Mouse (Mus musculus): ENCODE measurements at regions not wholly inside any gene's neighbourhood (a gene's known extent, or its start where the extent isn't known, plus 50 kb on each side); places are given as distances from the start of the nearest gene placed in this dataset.

DNA sequence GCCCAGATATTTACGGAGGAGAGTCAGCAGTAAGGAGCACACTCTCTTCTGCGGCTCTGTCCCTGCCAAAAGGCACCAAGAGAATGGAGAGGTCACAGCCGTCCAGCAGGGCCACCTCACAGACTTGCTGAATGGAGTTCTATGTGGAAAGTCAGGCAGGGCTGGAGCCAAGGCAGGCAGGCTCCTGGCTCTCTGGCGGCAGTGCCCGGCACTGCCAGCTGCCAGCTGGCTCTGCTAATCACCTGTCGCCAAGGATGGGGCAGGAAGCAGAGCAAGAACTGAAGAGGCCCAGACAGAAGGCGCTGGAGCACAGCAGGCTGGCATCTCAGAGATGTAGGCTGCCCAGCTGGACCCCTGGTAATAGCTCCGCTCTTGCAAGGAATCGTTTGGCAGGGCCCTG lies 245.2 kb upstream of the Prok2 start:
- peaks cover 14% of the 10 kb centered on the region for H3K4me1 ChIP-seq (replicated peaks; ENCODE audit: control insufficient read depth, insufficient read depth, low read length)
- no peaks in the 10 kb centered on the region for H3K27me3 ChIP-seq (ENCODE audit: control insufficient read depth, insufficient read depth, low read depth, low read length)
- H3K9ac ChIP-seq (ENCODE audit: low read length) = no peak overlapping the region
- no peaks in the 10 kb centered on the region for H3K36me3 ChIP-seq (ENCODE audit: control insufficient read depth, insufficient read depth, low read length)
- no peak overlapping the region for H3K27ac ChIP-seq (ENCODE audit: low read length)
- H3K4me2 ChIP-seq (ENCODE audit: low read depth, low read length) = no peak overlapping the region
- H3K4me3 ChIP-seq (ENCODE audit: low read length) = no peak overlapping the region
- no peaks in the 10 kb centered on the region for H3K9me3 ChIP-seq (ENCODE audit: control insufficient read depth, low read length)
- no peak for ATAC-seq (ENCODE audit: low read depth)
- WGBS = 48% methylated on average over 9 of the region's 9 CpGs

DNA sequence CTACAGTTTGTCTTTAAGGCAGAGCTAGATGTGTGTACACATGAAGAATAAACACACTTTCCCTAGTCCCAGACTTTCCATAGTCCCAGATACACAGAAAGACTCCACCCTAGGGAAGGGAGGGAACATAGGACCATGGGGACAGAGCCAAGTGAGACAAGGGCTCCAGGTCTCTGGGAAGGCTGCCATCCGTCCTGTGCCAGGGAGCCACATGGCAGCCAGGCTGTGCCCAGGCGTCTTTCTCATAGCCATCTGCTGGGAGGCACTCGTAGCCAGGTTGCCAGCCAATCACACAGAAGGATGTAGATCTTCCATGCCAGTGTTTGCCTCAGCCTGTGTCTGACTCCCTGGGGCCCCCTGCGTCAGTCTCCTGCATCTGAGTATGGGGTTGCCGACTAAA lies 242.7 kb upstream of the Prok2 start:
- WGBS = 34% methylated on average over 5 of the region's 5 CpGs
- Histone ChIP-seq H3K27ac (ENCODE audit: low read length) (no peak overlapping the region), H3K36me3 (ENCODE audit: control insufficient read depth, insufficient read depth, low read length) (no peaks in the 10 kb centered on the region), H3K27me3 (ENCODE audit: control insufficient read depth, insufficient read depth, low read depth, low read length) (no peaks in the 10 kb centered on the region), H3K4me3 (ENCODE audit: low read length) (no peak overlapping the region), H3K9ac (ENCODE audit: low read length) (no peak overlapping the region), H3K9me3 (ENCODE audit: control insufficient read depth, low read length) (no peaks in the 10 kb centered on the region), H3K4me1 (replicated peaks; ENCODE audit: control insufficient read depth, insufficient read depth, low read length) (peaks cover 16% of the 10 kb centered on the region), H3K4me2 (ENCODE audit: low read depth, low read length) (no peak overlapping the region)
- peak; percentile 32; the same call in 1 of the 2 replicates for ATAC-seq (ENCODE audit: low read depth)

- peak; percentile 73 for ATAC-seq (ENCODE audit: low read depth)
Observed at GRCm38 (mm10) chr6:99967465-99967864, 241.3 kb upstream of the Prok2 start.

GRCm38 (mm10) chr6:99964540-99964939 lies 238.3 kb upstream of the Prok2 start:
- H3K4me1 ChIP-seq (replicated peaks; ENCODE audit: control insufficient read depth, insufficient read depth, low read length) = peaks cover 22% of the 10 kb centered on the region
- no peaks in the 10 kb centered on the region for H3K27me3 ChIP-seq (ENCODE audit: control insufficient read depth, insufficient read depth, low read depth, low read length)
- no peak overlapping the region for H3K27ac ChIP-seq (ENCODE audit: low read length)
- H3K36me3 ChIP-seq (ENCODE audit: control insufficient read depth, insufficient read depth, low read length) = no peaks in the 10 kb centered on the region
- no peak for ATAC-seq (ENCODE audit: low read depth)
- no peaks in the 10 kb centered on the region for H3K9me3 ChIP-seq (ENCODE audit: control insufficient read depth, low read length)
- no peak overlapping the region for H3K4me3 ChIP-seq (ENCODE audit: low read length)
- H3K9ac ChIP-seq (ENCODE audit: low read length) = no peak overlapping the region
- 70% methylated on average over 3 of the region's 3 CpGs for WGBS
- no peak overlapping the region for H3K4me2 ChIP-seq (ENCODE audit: low read depth, low read length)

More at GRCm38 (mm10) chr6:99967465-99967864, 241.3 kb upstream of the Prok2 start:
- Histone ChIP-seq H3K9me3 (ENCODE audit: control insufficient read depth, low read length) (no peaks in the 10 kb centered on the region), H3K4me3 (ENCODE audit: low read length) (no peak overlapping the region), H3K4me2 (ENCODE audit: low read depth, low read length) (no peak overlapping the region), H3K27me3 (ENCODE audit: control insufficient read depth, insufficient read depth, low read depth, low read length) (no peaks in the 10 kb centered on the region), H3K36me3 (ENCODE audit: control insufficient read depth, insufficient read depth, low read length) (no peaks in the 10 kb centered on the region), H3K27ac (ENCODE audit: low read length) (no peak overlapping the region), H3K9ac (ENCODE audit: low read length) (no peak overlapping the region), H3K4me1 (replicated peaks; ENCODE audit: control insufficient read depth, insufficient read depth, low read length) (peaks cover 20% of the 10 kb centered on the region)
- 24% methylated on average over 6 of the region's 6 CpGs for WGBS

DNA sequence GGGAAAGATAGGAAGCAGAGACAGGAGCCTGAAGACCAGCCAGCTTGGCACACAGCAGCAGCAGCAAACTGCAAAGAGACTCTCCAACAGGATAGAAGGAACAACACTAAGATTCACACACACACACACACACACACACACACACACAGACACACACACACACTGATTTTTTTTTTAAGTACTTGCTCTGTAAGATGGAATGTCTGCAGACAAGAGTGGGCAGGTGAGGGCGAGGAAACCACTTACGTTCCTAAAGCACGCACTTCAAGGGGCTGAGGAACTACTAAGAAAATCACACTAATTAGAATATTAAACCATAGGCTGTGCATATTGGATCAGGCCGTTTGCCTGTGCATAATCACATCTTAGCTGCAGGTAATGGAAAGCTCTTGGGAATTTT lies 237.8 kb upstream of the Prok2 start:
- H3K4me1 ChIP-seq (replicated peaks; ENCODE audit: control insufficient read depth, insufficient read depth, low read length) = peaks cover 22% of the 10 kb centered on the region
- 53% methylated on average over 4 of the region's 4 CpGs for WGBS
- peak; percentile 57 for ATAC-seq (ENCODE audit: low read depth)

DNA sequence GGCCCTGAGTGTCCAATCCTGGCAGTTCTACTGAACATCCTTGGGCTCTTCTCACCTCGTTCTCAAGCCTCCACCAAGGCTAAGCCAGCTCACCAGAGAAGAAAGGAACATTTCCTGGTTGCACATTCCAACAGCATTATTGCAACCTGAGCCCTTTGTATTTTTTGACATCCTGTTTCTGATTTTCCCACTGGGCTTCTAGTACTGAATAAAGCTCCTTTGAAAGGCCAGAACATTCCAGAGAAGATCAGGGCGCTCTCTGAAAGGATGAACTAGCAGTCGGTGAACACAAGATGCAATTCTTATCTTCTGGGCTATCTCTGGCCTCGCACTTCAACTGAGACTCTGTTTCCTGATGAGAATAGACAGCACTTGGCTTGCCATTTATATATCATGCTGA lies 233.2 kb upstream of the Prok2 start:
- Histone ChIP-seq H3K4me2 (ENCODE audit: low read depth, low read length) (no peak overlapping the region), H3K9ac (ENCODE audit: low read length) (no peak overlapping the region), H3K36me3 (ENCODE audit: control insufficient read depth, insufficient read depth, low read length) (no peaks in the 10 kb centered on the region), H3K27ac (ENCODE audit: low read length) (no peak overlapping the region), H3K27me3 (ENCODE audit: control insufficient read depth, insufficient read depth, low read depth, low read length) (no peaks in the 10 kb centered on the region), H3K4me1 (replicated peaks; ENCODE audit: control insufficient read depth, insufficient read depth, low read length) (peaks cover 13% of the 10 kb centered on the region), H3K4me3 (ENCODE audit: low read length) (no peak overlapping the region), H3K9me3 (ENCODE audit: control insufficient read depth, low read length) (no peaks in the 10 kb centered on the region)
- WGBS = 38% methylated on average over 4 of the region's 4 CpGs
- ATAC-seq (ENCODE audit: low read depth) = no peak

More for the DNA sequence above, 237.8 kb upstream of the Prok2 start:
- no peaks in the 10 kb centered on the region for H3K36me3 ChIP-seq (ENCODE audit: control insufficient read depth, insufficient read depth, low read length)
- no peaks in the 10 kb centered on the region for H3K9me3 ChIP-seq (ENCODE audit: control insufficient read depth, low read length)
- H3K27me3 ChIP-seq (ENCODE audit: control insufficient read depth, insufficient read depth, low read depth, low read length) = no peaks in the 10 kb centered on the region
- H3K27ac ChIP-seq (ENCODE audit: low read length) = no peak overlapping the region
- no peak overlapping the region for H3K4me3 ChIP-seq (ENCODE audit: low read length)
- H3K4me2 ChIP-seq (ENCODE audit: low read depth, low read length) = no peak overlapping the region
- no peak overlapping the region for H3K9ac ChIP-seq (ENCODE audit: low read length)

DNA sequence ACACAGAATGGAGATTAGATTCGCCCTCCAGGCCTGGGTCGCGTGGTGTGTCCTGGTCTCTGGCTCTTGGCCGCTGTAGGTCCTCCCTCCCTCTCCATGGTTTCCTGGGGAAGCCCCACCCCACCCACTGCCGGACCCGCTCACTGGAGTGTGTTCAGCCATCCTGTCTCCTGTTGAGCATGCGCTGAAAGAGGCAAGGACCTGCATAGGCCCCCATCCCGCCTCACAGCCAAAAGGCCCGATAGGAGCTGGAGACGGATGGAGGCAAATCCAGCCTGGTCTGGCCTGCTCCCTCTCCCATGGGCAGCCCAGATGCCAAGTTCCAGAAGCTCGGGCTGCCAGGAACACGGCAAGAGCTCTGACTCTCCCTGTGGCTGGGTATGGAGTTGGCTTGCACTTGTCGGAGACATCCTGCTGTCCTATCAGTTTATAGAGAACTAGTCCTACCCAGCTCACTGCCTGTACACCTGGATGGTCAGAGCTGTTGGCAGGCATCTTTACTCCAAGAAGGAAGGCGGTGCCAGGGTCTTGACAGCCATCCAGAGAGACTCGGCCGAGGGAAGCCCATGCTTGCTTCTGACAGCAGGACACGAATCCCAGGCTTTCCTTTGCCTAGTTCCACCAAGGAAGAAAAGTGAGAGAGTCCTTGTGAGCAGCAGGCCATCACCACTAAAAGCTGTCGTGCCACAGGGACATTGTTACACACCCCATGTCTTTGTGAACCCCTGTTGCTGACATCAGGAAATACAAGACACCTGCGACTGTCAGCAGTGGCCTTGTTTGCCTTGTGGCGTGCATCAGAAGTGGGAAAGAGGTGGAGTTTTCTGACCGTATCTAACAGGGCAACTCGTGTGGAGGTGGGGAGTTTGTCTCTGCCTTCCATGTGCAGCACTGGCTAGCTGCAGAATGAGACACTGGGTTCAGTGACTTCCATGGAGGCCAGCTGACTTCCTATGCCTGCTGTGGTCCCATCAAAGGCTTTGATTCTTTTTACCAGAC lies 228.9 kb upstream of the Prok2 start:
- WGBS = 66% methylated on average over 22 of the region's 22 CpGs
- Histone ChIP-seq H3K4me2 (ENCODE audit: low read depth, low read length) (no peak overlapping the region), H3K36me3 (ENCODE audit: control insufficient read depth, insufficient read depth, low read length) (no peaks in the 10 kb centered on the region), H3K27me3 (ENCODE audit: control insufficient read depth, insufficient read depth, low read depth, low read length) (no peaks in the 10 kb centered on the region), H3K9me3 (ENCODE audit: control insufficient read depth, low read length) (no peaks in the 10 kb centered on the region), H3K4me3 (ENCODE audit: low read length) (no peak overlapping the region), H3K4me1 (replicated peaks; ENCODE audit: control insufficient read depth, insufficient read depth, low read length) (peaks cover 6% of the 10 kb centered on the region; the same call in 1 of the 2 replicates), H3K27ac (ENCODE audit: low read length) (no peak overlapping the region), H3K9ac (ENCODE audit: low read length) (no peak overlapping the region)
- peak; percentile 57; the same call in 1 of the 2 replicates for ATAC-seq (ENCODE audit: low read depth)

DNA sequence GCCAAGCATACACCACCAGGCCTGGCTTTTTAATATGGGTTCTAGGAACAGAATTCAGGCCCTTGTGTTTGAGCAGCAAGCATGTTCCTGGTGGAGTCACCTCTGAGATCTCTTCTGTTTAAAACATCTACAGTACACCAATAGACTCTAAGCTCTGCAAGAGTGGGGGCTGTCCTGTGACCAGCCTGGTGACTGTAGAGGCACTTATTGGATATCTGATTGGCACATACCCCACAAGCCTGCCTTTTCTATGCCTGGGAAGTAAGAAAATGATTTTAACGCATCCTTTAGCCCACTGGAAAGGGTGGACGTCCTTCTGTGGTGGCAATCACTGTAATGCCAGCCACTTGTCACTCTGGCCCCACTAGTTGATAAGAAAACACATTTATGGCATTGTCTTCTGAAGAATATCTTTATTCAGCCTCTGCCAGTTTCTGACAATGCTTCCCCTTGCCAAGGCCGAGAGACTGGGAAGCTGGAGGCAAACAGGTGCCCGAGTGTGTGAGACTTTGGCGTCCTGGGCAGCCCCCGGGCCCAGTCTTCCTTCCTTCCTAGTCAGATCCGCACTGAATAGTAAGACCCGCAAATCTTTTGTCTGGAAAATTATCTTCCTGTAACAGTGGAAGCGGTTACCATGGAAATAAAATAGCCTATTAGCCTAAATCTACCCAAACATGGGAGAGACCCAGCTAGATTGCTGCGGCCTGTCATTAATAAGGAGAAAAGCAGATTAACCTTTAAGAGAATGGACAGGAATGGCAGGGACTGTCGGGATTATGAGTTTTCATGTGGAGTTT lies 228.0 kb upstream of the Prok2 start:
- no peak; the same call in 1 of the 2 replicates for ATAC-seq (ENCODE audit: low read depth)
- H3K4me2 ChIP-seq (ENCODE audit: low read depth, low read length) = no peak overlapping the region
- no peak overlapping the region; the same call in 1 of the 2 replicates for H3K27ac ChIP-seq (ENCODE audit: low read length)
- no peaks in the 10 kb centered on the region for H3K36me3 ChIP-seq (ENCODE audit: control insufficient read depth, insufficient read depth, low read length)
- 65% methylated on average over 11 of the region's 11 CpGs for WGBS
- H3K27me3 ChIP-seq (ENCODE audit: control insufficient read depth, insufficient read depth, low read depth, low read length) = no peaks in the 10 kb centered on the region
- no peak overlapping the region for H3K9ac ChIP-seq (ENCODE audit: low read length)
- H3K4me3 ChIP-seq (ENCODE audit: low read length) = no peak overlapping the region
- peaks cover 6% of the 10 kb centered on the region; the same call in 1 of the 2 replicates for H3K4me1 ChIP-seq (replicated peaks; ENCODE audit: control insufficient read depth, insufficient read depth, low read length)
- H3K9me3 ChIP-seq (ENCODE audit: control insufficient read depth, low read length) = no peaks in the 10 kb centered on the region

DNA sequence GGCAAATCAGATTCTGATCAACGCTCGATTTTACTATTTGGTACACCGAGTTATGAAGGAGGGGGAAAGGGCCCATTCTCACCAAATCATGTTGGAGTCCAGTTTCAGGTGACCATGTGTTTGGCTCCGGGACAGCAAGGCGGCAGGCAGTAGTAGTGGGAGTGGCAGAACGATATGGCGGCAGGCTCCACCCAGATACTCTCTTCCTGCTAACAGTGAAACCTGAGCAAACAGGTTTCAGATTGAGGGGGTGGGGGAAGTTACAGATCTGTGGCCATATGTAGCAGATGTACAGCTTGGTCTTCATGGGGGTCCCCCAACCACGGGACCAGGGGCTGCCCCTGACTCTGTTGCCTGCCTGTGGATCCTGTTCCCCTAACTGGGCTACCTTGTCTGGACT lies 224.6 kb upstream of the Prok2 start:
- Histone ChIP-seq H3K36me3 (ENCODE audit: control insufficient read depth, insufficient read depth, low read length) (no peaks in the 10 kb centered on the region), H3K27me3 (ENCODE audit: control insufficient read depth, insufficient read depth, low read depth, low read length) (no peaks in the 10 kb centered on the region), H3K4me1 (replicated peaks; ENCODE audit: control insufficient read depth, insufficient read depth, low read length) (peaks cover 6% of the 10 kb centered on the region; the same call in 1 of the 2 replicates), H3K4me3 (ENCODE audit: low read length) (no peak overlapping the region), H3K9me3 (ENCODE audit: control insufficient read depth, low read length) (no peaks in the 10 kb centered on the region), H3K9ac (ENCODE audit: low read length) (no peak overlapping the region), H3K27ac (ENCODE audit: low read length) (no peak overlapping the region), H3K4me2 (ENCODE audit: low read depth, low read length) (no peak overlapping the region)
- ATAC-seq (ENCODE audit: low read depth) = no peak
- WGBS = 83% methylated on average over 8 of the region's 8 CpGs

All from lung, embryonic 16.5 days (tissue).